Mouse (Mus musculus) heart, postnatal 0 days (tissue): ENCODE measurements around the gene Sytl2. TPM values are rescaled to one million over a fixed set of nuclear protein-coding genes. Genes with fewer than 3 reads are reported as not detected.

Experiments
- ATAC-seq: fragments of 200-750 bp; cut with Nextera tagmentation; 2 replicates; pipeline ENCODE4 v1.8.0; 2017; ENCODE audit warnings: low read depth, moderate number of reproducible peaks, moderate library complexity; ENCODE audit not compliant: insufficient read depth
- DNase-seq: peaks from one replicate; pipeline ENCODE4 v3.0.0-alpha.2; 2016; ENCODE audit warnings: low spot score
- H3K27ac ChIP-seq: fragments of 300-500 bp; sonication (generic); 2 replicates; pipeline ENCODE4 v1.5.1; 2014; ENCODE audit warnings: low read depth, mild to moderate bottlenecking
- H3K27me3 ChIP-seq: fragments of 300-500 bp; sonication (generic); 2 replicates; pipeline ENCODE4 v1.6.1; 2014; ENCODE audit warnings: low read length, mixed read lengths; ENCODE audit not compliant: control insufficient read depth, insufficient read depth
- H3K36me3 ChIP-seq: fragments of 300-500 bp; sonication (generic); replicated peaks from 2 replicates; pipeline ENCODE4 v1.6.1; 2014; ENCODE audit warnings: low read length, mixed read lengths; ENCODE audit not compliant: control insufficient read depth, insufficient read depth
- H3K4me1 ChIP-seq: fragments of 300-500 bp; sonication (generic); 2 replicates; pipeline ENCODE4 v1.6.1; 2014; ENCODE audit warnings: antibody characterized with exemption; ENCODE audit not compliant: control insufficient read depth, insufficient read depth
- H3K4me2 ChIP-seq: fragments of 300-500 bp; sonication (generic); 2 replicates; pipeline ENCODE4 v1.6.1; 2014; ENCODE audit warnings: low read depth, mild to moderate bottlenecking, low read length, moderate library complexity
- H3K4me3 ChIP-seq: fragments of 300-500 bp; sonication (generic); 2 replicates; pipeline ENCODE4 v1.5.1; 2014; ENCODE audit warnings: low read depth, low read length
- H3K9ac ChIP-seq: fragments of 300-500 bp; sonication (generic); replicated peaks from 2 replicates; pipeline ENCODE4 v1.6.1; 2014; ENCODE audit warnings: low read depth, low read length, mixed read lengths
- H3K9me3 ChIP-seq: fragments of 300-500 bp; sonication (generic); replicated peaks from 2 replicates; pipeline ENCODE4 v1.6.1; 2016; ENCODE audit warnings: low read length; ENCODE audit not compliant: control insufficient read depth
- CTCF ChIP-seq: IDR thresholded peaks from 2 replicates; pipeline ENCODE4 v1.5.1; 2016; ENCODE audit warnings: antibody characterized with exemption, control low read depth, low read depth
- EP300 ChIP-seq: IDR thresholded peaks from 2 replicates; pipeline ENCODE4 v1.6.1; 2016; ENCODE audit warnings: antibody characterized with exemption, low read depth
- WGBS: fragments of 180-500 bp; shearing (Covaris S2); extraction: QIAGEN DNeasy Blood & Tissue Kit; methylation state at CpG from one replicate; pipeline ENCODE4 v1.1.7; 2014; 5-methylcytosine and 5-hydroxymethylcytosine counted together
- polyA plus RNA-seq: library from polyadenylated mRNA; unstranded; fragments of >200 nt; fragmentation: Nextera tagmentation; extraction: Ambion mirVana; gene quantifications from 2 replicates; pipeline ENCODE4 v1.2.1, GENCODE M21; 2015
- total RNA-seq: library from RNA; depleted of rRNA; stranded (reverse); fragments of >200 nt; gene quantifications from 2 replicates; pipeline ENCODE4 v1.2.3, GENCODE M21; 2014; ENCODE audit warnings: low replicate concordance

Gene Sytl2
- total and polyA plus RNA-seq, 2 experiments from 2014 or later = 7.0 to 8.7 TPM

GRCm38 (mm10) chr7:90265289-90265970 lies 36.6 kb upstream of the Sytl2 start, which contains the start of gene Ccdc83:
TSS of gene Ccdc83 (minus strand) at chr7:90265777.
- TF ChIP-seq CTCF = peak; percentile 99
- TF ChIP-seq EP300 = no peak
- Histone ChIP-seq H3K9me3 (no peaks in the 10 kb centered on the region), H3K9ac (0 out of 2 replicates have a peak within 1 kb of the TSS, but pooled peaks have one; percentile 23), H3K36me3 (no peaks in the 10 kb centered on the region), H3K27ac (no peak within 1 kb of the TSS), H3K4me3 (peak within 1 kb of the TSS; percentile 23), H3K4me2 (peak within 1 kb of the TSS; percentile 57), H3K27me3 (no peaks in the 10 kb centered on the region), H3K4me1 (peaks cover 3% of the 10 kb centered on the region; the same call in 1 of the 2 replicates)
- ATAC-seq = peak; percentile 87
- peak; percentile 71 for DNase-seq
- WGBS = 5% methylated on average over 28 of the region's 28 CpGs

DNA sequence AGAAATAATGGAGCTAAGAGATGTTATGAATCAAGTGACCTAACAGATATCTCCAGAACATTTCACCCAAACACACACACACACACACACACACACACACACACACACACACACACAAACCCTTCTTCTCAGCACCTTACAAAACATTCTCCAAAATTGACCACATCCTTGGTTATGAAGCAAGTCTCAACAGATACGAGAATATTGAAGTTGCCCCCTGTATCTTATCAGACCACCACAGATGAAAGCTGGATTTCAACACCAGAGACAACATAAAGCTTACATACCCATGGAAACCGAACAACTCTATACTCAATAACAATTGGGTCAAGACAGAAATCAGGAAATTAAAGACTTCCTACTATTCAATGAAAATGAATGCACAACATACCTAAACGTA lies 31.9 kb upstream of the Sytl2 start:
- TF ChIP-seq EP300 = no peak
- TF ChIP-seq CTCF = no peak
- no peak for DNase-seq
- no peak for ATAC-seq
- Histone ChIP-seq H3K4me2 (no peak overlapping the region), H3K4me1 (peaks cover 3% of the 10 kb centered on the region; the same call in 1 of the 2 replicates), H3K27ac (no peak overlapping the region), H3K9ac (no peak overlapping the region), H3K4me3 (no peak overlapping the region), H3K9me3 (no peaks in the 10 kb centered on the region), H3K36me3 (no peaks in the 10 kb centered on the region), H3K27me3 (no peaks in the 10 kb centered on the region)
- 49% methylated on average over 3 of the region's 3 CpGs for WGBS

DNA sequence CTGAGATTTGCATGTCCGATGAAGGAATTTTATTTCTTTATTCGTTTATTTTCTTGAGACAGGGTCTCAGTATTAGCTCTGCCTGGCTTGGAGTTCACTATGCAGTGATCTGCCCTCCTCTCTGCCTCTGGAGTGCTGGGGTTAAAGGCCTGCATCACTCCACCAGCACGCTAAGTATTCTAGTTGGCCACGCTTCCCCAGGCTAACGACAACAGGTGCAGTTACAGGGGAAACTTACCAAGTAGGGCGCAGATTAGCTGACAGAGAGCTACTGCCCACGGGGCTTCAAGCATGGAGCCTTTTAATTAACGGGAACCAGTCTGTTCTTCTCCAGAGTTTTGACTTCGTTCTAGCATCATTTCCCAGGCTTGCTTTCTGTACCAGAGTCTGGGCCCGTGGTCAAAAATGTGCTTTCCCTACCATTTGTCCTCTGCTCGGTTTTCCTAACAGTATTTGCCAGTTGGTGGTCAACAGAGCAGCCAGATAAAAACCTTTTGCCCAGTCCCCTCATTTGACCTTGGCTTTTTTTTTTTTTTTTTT lies 27.4 kb upstream of the Sytl2 start:
- Histone ChIP-seq H3K9ac (no peak overlapping the region), H3K4me2 (no peak overlapping the region), H3K27ac (no peak overlapping the region), H3K27me3 (no peaks in the 10 kb centered on the region), H3K4me1 (no peaks in the 10 kb centered on the region), H3K4me3 (no peak overlapping the region), H3K9me3 (no peaks in the 10 kb centered on the region), H3K36me3 (no peaks in the 10 kb centered on the region)
- WGBS = 52% methylated on average over 11 of the region's 11 CpGs
- no peak for DNase-seq
- no peak for ATAC-seq
- TF ChIP-seq EP300 (no peak), CTCF (no peak)

- no peak overlapping the region for H3K27ac ChIP-seq
- no peak for ATAC-seq
- no peaks in the 10 kb centered on the region for H3K36me3 ChIP-seq
- H3K27me3 ChIP-seq = no peaks in the 10 kb centered on the region
- no peak overlapping the region for H3K9ac ChIP-seq
- WGBS = 56% methylated on average over 3 of the region's 3 CpGs
- H3K4me3 ChIP-seq = no peak overlapping the region
- DNase-seq = no peak
- H3K9me3 ChIP-seq = no peaks in the 10 kb centered on the region
- no peaks in the 10 kb centered on the region for H3K4me1 ChIP-seq
- no peak overlapping the region for H3K4me2 ChIP-seq
- no peak for TF ChIP-seq EP300
- TF ChIP-seq CTCF = no peak
Measured at GRCm38 (mm10) chr7:90277246-90277645, 24.8 kb upstream of the Sytl2 start.

GRCm38 (mm10) chr7:90277769-90278168 lies 24.3 kb upstream of the Sytl2 start:
- Histone ChIP-seq H3K4me1 (no peaks in the 10 kb centered on the region), H3K4me2 (no peak overlapping the region), H3K27ac (no peak overlapping the region), H3K9ac (no peak overlapping the region), H3K4me3 (no peak overlapping the region), H3K36me3 (no peaks in the 10 kb centered on the region), H3K9me3 (no peaks in the 10 kb centered on the region), H3K27me3 (no peaks in the 10 kb centered on the region)
- DNase-seq = no peak
- WGBS = 54% methylated on average over 4 of the region's 4 CpGs
- ATAC-seq = no peak
- TF ChIP-seq EP300 (no peak), CTCF (no peak)

- H3K27ac ChIP-seq = no peak overlapping the region
- H3K4me2 ChIP-seq = no peak overlapping the region
- ATAC-seq = no peak
- H3K4me3 ChIP-seq = no peak overlapping the region
- DNase-seq = no peak
- WGBS = 88% methylated on average over 4 of the region's 4 CpGs
- TF ChIP-seq CTCF (no peak), EP300 (no peak)
- H3K27me3 ChIP-seq = no peaks in the 10 kb centered on the region
- no peaks in the 10 kb centered on the region for H3K36me3 ChIP-seq
- no peaks in the 10 kb centered on the region for H3K4me1 ChIP-seq
- H3K9me3 ChIP-seq = no peaks in the 10 kb centered on the region
- no peak overlapping the region for H3K9ac ChIP-seq
Measured at GRCm38 (mm10) chr7:90279136-90279535, 22.9 kb upstream of the Sytl2 start.
